Mouse (Mus musculus) hindbrain, postnatal 0 days (tissue): ENCODE data around the gene Anxa3. TPM values are rescaled to one million over a fixed set of nuclear protein-coding genes. Genes with fewer than 3 reads are reported as not detected.

ENCODE experiments used
- ATAC-seq: fragments of 200-750 bp; cut with Nextera tagmentation; 2 replicates; pipeline ENCODE4 v1.8.0; 2017; ENCODE audit warnings: mild to moderate bottlenecking, moderate TSS enrichment, moderate library complexity
- DNase-seq: peaks from one replicate; pipeline ENCODE4 v3.0.0-alpha.2; 2015; ENCODE audit warnings: low spot score
- H3K27ac ChIP-seq: fragments of 300-500 bp; sonication (generic); 2 replicates; pipeline ENCODE4 v1.5.1; 2014; ENCODE audit warnings: mild to moderate bottlenecking
- H3K27me3 ChIP-seq: fragments of 300-500 bp; sonication (generic); 2 replicates; pipeline ENCODE4 v1.6.1; 2014; ENCODE audit warnings: low read length, mixed read lengths; ENCODE audit not compliant: insufficient read depth
- H3K36me3 ChIP-seq: fragments of 300-500 bp; sonication (generic); 2 replicates; pipeline ENCODE4 v1.6.1; 2014; ENCODE audit warnings: low read length, mixed read lengths; ENCODE audit not compliant: insufficient read depth
- H3K4me1 ChIP-seq: fragments of 300-500 bp; sonication (generic); 2 replicates; pipeline ENCODE4 v1.6.1; 2014; ENCODE audit warnings: antibody characterized with exemption, low read length, mixed read lengths; ENCODE audit not compliant: insufficient read depth
- H3K4me2 ChIP-seq: fragments of 300-500 bp; sonication (generic); 2 replicates; pipeline ENCODE4 v1.6.1; 2014; ENCODE audit warnings: low read depth, mild to moderate bottlenecking, low read length, moderate library complexity, mixed read lengths
- H3K4me3 ChIP-seq: fragments of 300-500 bp; sonication (generic); 2 replicates; pipeline ENCODE4 v1.5.1; 2014; ENCODE audit warnings: low read length
- H3K9ac ChIP-seq: fragments of 300-500 bp; sonication (generic); replicated peaks from 2 replicates; pipeline ENCODE4 v1.6.1; 2014; ENCODE audit warnings: mild to moderate bottlenecking, low read length, moderate library complexity, mixed read lengths
- H3K9me3 ChIP-seq: fragments of 300-500 bp; sonication (generic); 2 replicates; pipeline ENCODE4 v1.6.1; 2016; ENCODE audit warnings: low read length, mixed read lengths
- CTCF ChIP-seq: IDR thresholded peaks from 2 replicates; pipeline ENCODE4 v1.5.1; 2016; ENCODE audit warnings: antibody characterized with exemption, control low read depth, low read depth
- WGBS: fragments of 180-500 bp; shearing (Covaris S2); extraction: QIAGEN DNeasy Blood & Tissue Kit; methylation state at CpG from one replicate; pipeline ENCODE4 v1.1.7; 2014; 5-methylcytosine and 5-hydroxymethylcytosine counted together
- polyA plus RNA-seq: library from polyadenylated mRNA; unstranded; fragments of >200 nt; fragmentation: Nextera tagmentation; extraction: Ambion mirVana; gene quantifications from 2 replicates; pipeline ENCODE4 v1.2.1, GENCODE M21; 2015
- total RNA-seq: library from RNA; depleted of rRNA; stranded (reverse); fragments of >200 nt; gene quantifications from 2 replicates; pipeline ENCODE4 v1.2.3, GENCODE M21; 2014

Gene Anxa3
- total and polyA plus RNA-seq, 2 experiments from 2014 or later, result 23.9 to 30.3 TPM

DNA sequence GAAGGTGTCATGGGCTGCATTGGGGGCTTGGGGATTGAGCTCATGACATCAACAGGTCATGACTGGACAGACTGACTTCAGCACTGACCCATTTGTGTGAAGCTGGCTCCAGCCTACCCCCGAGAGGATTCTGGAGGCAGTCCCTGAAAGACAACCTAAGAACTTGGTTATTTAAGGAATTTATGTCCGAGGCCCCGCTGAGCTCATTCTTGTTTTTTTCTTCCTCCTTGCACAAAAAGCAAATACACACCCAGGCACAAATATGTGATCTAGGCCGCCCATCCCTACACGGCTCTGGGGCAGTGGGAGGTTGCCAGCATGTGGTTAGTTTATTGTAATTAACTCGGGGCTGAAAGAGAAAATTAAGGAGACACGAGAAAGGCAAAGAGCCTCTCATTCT, 9.0 kb downstream of the Anxa3 start:
- TF ChIP-seq CTCF, result no peak
- Histone ChIP-seq H3K4me3 (no peak overlapping the region), H3K4me2 (no peak overlapping the region), H3K4me1 (no peaks in the 10 kb centered on the region), H3K27me3 (no peaks in the 10 kb centered on the region), H3K27ac (no peak overlapping the region), H3K36me3 (no peaks in the 10 kb centered on the region), H3K9me3 (no peaks in the 10 kb centered on the region), H3K9ac (no peak overlapping the region)
- DNase-seq (no peak), ATAC-seq (no peak)
- 34% methylated on average over 7 of the region's 7 CpGs for WGBS

- Histone ChIP-seq H3K4me2 (no peak overlapping the region), H3K4me1 (no peaks in the 10 kb centered on the region), H3K9me3 (no peaks in the 10 kb centered on the region), H3K36me3 (no peaks in the 10 kb centered on the region), H3K27ac (no peak overlapping the region), H3K27me3 (no peaks in the 10 kb centered on the region), H3K9ac (no peak overlapping the region), H3K4me3 (no peak overlapping the region)
- TF ChIP-seq CTCF, result no peak
- no peak for DNase-seq
- ATAC-seq, result no peak
- 54% methylated on average over 3 of the region's 3 CpGs for WGBS
These were observed 10.0 kb downstream of the Anxa3 start for GRCm38 (mm10) chr5:96803091-96803490.

DNA sequence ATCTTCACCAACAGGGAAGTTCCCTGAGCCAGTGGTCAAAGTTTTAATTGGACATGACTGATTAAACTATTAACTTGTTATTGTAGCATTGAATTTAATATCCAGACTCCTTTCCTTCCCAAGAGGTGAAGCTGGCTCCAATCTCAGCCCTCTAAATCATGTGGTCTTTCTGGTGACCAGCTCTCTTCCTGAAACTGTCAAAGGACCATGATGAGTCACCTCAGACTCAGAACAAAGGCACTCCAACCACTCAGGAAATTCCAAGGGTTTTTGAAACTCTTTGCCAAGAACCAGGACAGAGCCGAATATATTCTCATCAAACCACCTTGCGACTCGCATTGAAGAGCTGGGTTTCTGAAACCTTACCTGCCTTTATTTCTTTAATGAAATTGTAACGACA, 11.2 kb downstream of the Anxa3 start:
- Histone ChIP-seq H3K27ac (no peak overlapping the region), H3K9me3 (no peaks in the 10 kb centered on the region), H3K4me2 (no peak overlapping the region), H3K4me3 (no peak overlapping the region), H3K27me3 (no peaks in the 10 kb centered on the region), H3K4me1 (no peaks in the 10 kb centered on the region), H3K9ac (no peak overlapping the region), H3K36me3 (no peaks in the 10 kb centered on the region)
- no peak for TF ChIP-seq CTCF
- DNase-seq (no peak), ATAC-seq (no peak)
- 83% methylated on average over 4 of the region's 4 CpGs for WGBS

DNA sequence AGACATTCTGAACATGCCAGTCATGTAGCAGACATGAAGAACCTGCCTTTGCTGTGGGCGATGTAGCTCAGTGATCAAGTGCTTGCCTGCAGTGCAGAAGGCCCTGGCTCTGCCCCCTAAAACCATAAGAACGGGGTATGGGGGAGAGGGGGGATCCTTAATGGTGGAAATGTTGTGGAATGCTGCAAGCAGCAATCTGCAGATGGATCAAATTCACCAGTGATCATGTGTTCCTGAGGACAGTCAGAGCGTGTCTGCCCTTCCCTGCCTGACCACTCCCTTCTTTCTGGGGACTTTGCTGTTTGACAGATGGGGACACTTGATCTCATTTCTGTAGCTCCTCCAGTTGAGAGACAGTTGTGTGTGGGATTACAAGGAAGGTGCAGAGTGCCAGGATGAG, 11.7 kb downstream of the Anxa3 start:
- Histone ChIP-seq H3K4me2 (no peak overlapping the region), H3K4me3 (no peak overlapping the region), H3K9ac (no peak overlapping the region), H3K27ac (no peak overlapping the region), H3K27me3 (no peaks in the 10 kb centered on the region), H3K4me1 (no peaks in the 10 kb centered on the region), H3K36me3 (no peaks in the 10 kb centered on the region), H3K9me3 (no peaks in the 10 kb centered on the region)
- TF ChIP-seq CTCF, result no peak
- ATAC-seq, result no peak
- no peak for DNase-seq
- WGBS, result 87% methylated on average over 3 of the region's 3 CpGs

DNA sequence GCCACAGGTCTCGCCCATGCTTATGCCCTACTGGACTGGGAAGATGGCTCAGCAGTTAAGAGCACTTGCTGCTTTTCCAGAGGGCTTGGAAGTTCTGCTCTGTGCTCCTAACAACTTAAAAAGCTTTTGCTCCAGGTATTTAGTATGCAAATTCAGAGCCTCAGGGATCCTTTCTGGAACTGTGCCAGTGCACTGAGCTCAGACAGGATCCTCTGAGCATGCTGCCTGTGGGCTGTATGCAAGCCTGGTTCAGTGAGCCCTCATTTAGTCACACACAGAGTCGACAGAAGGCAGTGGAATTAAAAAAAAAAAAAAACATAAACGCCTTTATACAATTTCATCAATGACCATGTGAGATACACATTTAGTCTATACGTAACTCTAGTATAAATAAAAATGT, 17.5 kb downstream of the Anxa3 start:
- no peak overlapping the region for H3K4me3 ChIP-seq
- ATAC-seq (no peak), DNase-seq (peak; percentile 64)
- 55% methylated on average over 4 of the region's 4 CpGs for WGBS
- no peaks in the 10 kb centered on the region for H3K27me3 ChIP-seq
- no peak overlapping the region for H3K27ac ChIP-seq
- no peaks in the 10 kb centered on the region for H3K9me3 ChIP-seq
- no peak overlapping the region for H3K4me2 ChIP-seq
- no peaks in the 10 kb centered on the region for H3K36me3 ChIP-seq
- no peaks in the 10 kb centered on the region for H3K4me1 ChIP-seq
- no peak overlapping the region for H3K9ac ChIP-seq
- no peak for TF ChIP-seq CTCF

DNA sequence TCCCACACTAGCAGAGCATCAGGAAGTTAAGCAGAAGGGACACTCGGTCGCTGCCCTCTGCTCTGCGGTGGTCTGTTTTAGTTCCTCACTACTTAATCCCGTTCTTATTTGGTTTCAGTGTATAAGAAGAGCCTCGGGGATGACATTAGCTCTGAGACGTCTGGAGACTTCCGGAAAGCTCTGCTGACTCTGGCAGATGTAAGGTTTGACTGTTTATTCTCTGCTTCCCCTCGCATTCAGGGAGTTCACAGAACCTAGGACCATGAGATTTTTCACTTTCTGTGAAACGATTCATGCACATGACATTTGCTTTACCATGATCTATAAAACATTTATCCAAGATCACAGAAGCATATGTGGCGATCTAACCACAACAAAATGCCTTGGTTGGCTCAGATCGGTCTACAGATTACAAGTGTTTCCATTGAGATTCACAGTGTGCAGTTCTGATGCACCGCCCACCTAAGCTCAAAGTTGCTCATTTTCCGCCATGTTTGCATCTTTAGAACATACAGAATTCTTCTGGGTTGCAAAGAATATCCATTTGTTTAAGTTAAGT, 31.7 kb downstream of the Anxa3 start:
- Histone ChIP-seq H3K4me1 (no peaks in the 10 kb centered on the region), H3K9ac (no peak overlapping the region), H3K27me3 (no peaks in the 10 kb centered on the region), H3K4me2 (no peak overlapping the region), H3K36me3 (no peaks in the 10 kb centered on the region), H3K9me3 (no peaks in the 10 kb centered on the region), H3K4me3 (no peak overlapping the region), H3K27ac (no peak overlapping the region)
- TF ChIP-seq CTCF, result no peak
- DNase-seq, result no peak
- no peak for ATAC-seq
- WGBS, result 88% methylated on average over 13 of the region's 13 CpGs

DNA sequence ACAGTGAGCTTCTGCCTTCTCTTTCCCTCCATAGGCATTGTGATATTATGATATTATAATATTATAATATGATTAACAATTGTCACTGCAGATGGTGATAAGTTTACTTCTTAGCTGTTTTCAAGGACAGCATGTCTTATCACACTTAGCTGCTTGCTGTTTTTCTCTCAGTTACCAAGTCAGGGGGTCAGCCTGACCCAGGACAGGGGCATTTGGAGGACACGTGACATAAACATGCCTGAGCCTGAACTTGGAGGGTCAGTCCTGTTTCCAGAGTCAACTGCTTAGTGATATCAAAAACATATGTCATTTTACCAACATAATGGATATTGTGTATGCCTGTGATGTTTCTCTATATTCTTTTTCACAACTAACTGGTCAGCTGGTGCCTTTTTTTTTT, 34.0 kb downstream of the Anxa3 start:
- Histone ChIP-seq H3K9me3 (no peaks in the 10 kb centered on the region), H3K4me1 (no peaks in the 10 kb centered on the region), H3K4me2 (no peak overlapping the region), H3K27ac (no peak overlapping the region), H3K9ac (no peak overlapping the region), H3K27me3 (no peaks in the 10 kb centered on the region), H3K4me3 (no peak overlapping the region), H3K36me3 (no peaks in the 10 kb centered on the region)
- DNase-seq, result no peak
- no peak for ATAC-seq
- no peak for TF ChIP-seq CTCF
- WGBS, result 66% methylated on average over 1 of the region's 1 CpGs
